Mouse (Mus musculus): ENCODE results near the gene Ptprf. TPM values are rescaled to one million over a fixed set of nuclear protein-coding genes. Genes with fewer than 3 reads are reported as not detected.
A peak's percentile ranks its signal among the peaks of the same experiment; 100 is the strongest.

Ptprf gene
- 62.9 and 76.1 TPM in 2 replicates for polyA plus RNA-seq (2015; fragmentation: Nextera tagmentation; extraction: Ambion mirVana)

DNA sequence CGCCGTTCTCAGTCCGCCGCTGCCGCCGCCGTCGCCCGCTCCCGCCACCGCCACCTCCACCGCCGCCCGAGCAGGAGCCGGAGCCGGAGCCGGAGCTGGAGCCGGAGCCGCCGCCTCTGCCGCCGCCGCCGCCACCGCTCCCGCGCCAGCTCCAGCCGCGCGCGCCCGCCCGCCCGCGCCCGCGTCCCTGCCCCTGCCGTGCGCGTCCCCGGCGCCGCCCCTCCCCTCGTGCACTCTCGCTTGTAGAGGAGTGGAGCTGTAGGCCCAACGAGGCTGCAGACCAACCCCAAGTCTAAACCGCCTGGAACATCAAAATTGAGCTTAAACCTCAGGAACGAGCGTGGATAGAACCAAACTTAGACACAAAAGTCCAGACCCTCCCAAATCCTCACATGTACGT lies at the start of gene Ptprf:
Gene Ptprf (minus strand): TSS at position 175 of the 400 bp plus-strand sequence.
- Histone ChIP-seq H3K9ac (peak within 1 kb of the TSS; percentile 98), H3K9me3 (replicated peaks) (no peaks in the 10 kb centered on the region), H3K36me3 (ENCODE audit: poor library complexity, severe bottlenecking) (peaks cover 18% of the 10 kb centered on the region), H3K4me3 (peak within 1 kb of the TSS; percentile 86), H3K27me3 (no peaks in the 10 kb centered on the region), H3K4me2 (peak within 1 kb of the TSS; percentile 89), H3K27ac (peak within 1 kb of the TSS; percentile 81), H3K4me1 (peaks cover 43% of the 10 kb centered on the region)
- WGBS: 2% methylated on average over 31 of the region's 50 CpGs
- ATAC-seq: peak; percentile 67

DNA sequence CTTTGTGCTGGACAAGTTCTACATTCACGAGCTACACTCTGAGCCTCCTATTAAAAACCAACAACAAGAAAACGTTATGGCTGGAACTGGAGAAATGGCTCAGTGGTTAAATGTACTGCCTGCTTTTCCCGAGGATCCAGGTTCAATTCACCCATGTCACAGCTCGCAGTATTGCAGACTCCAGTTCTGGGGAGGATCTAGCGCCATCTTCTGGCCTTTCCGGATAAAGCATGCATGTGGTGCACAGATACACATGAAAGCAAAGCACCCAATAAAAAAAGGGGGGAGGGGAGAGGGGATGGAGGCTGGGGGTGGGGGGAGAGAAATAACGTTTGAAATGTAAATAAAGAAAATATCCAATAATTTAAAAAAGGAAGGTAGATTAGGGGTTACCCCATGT lies 45.5 kb upstream of the Ptprf start:
- H3K4me2 ChIP-seq: no peak overlapping the region
- no peaks in the 10 kb centered on the region for H3K4me1 ChIP-seq
- no peaks in the 10 kb centered on the region for H3K27me3 ChIP-seq
- no peaks in the 10 kb centered on the region for H3K9me3 ChIP-seq (replicated peaks)
- no peaks in the 10 kb centered on the region for H3K36me3 ChIP-seq (ENCODE audit: poor library complexity, severe bottlenecking)
- H3K9ac ChIP-seq: no peak overlapping the region
- no peak overlapping the region for H3K27ac ChIP-seq
- WGBS: 17% methylated on average over 7 of the region's 7 CpGs
- no peak overlapping the region for H3K4me3 ChIP-seq
- ATAC-seq: no peak

- Histone ChIP-seq H3K4me1 (no peaks in the 10 kb centered on the region), H3K27me3 (no peaks in the 10 kb centered on the region), H3K9ac (no peak overlapping the region), H3K4me2 (no peak overlapping the region), H3K4me3 (no peak overlapping the region), H3K36me3 (ENCODE audit: poor library complexity, severe bottlenecking) (no peaks in the 10 kb centered on the region), H3K9me3 (replicated peaks) (no peaks in the 10 kb centered on the region), H3K27ac (no peak overlapping the region)
- no peak for ATAC-seq
- WGBS: 81% methylated on average over 4 of the region's 4 CpGs
Measured at GRCm38 (mm10) chr4:118335991-118336390, 44.8 kb upstream of the Ptprf start.

GRCm38 (mm10) chr4:118331777-118332176 lies 40.6 kb upstream of the Ptprf start:
- H3K36me3 ChIP-seq (ENCODE audit: poor library complexity, severe bottlenecking): no peaks in the 10 kb centered on the region
- 71% methylated on average over 4 of the region's 4 CpGs for WGBS

DNA sequence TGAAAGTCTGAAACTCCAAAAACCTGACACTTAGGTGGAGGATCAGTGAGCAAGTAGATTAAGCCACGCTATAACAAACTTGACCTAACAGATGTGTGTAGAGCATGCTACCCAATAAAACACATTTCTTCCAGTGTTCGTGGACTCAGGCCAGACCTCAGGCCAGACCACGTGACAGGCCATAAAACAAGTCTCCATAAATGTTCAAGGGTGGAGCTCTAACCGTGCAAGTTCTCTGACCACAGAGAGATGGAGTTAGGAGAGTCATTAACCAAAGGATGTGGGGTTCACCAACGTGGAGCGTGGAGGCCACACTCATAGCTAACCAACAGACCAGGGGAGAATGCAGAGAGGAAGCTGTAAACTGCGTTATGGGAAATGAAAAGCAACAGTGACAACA lies 35.3 kb upstream of the Ptprf start:
- no peak for ATAC-seq
- H3K9me3 ChIP-seq (replicated peaks): 0 out of 2 replicates have a peak, but pooled peaks cover 3% of the 10 kb centered on the region
- H3K36me3 ChIP-seq (ENCODE audit: poor library complexity, severe bottlenecking): no peaks in the 10 kb centered on the region
- WGBS: 86% methylated on average over 7 of the region's 7 CpGs
- H3K27me3 ChIP-seq: no peaks in the 10 kb centered on the region
- no peak overlapping the region for H3K9ac ChIP-seq
- H3K4me2 ChIP-seq: no peak overlapping the region
- no peak overlapping the region for H3K4me3 ChIP-seq
- H3K4me1 ChIP-seq: no peaks in the 10 kb centered on the region
- H3K27ac ChIP-seq: no peak overlapping the region

More at GRCm38 (mm10) chr4:118331777-118332176, 40.6 kb upstream of the Ptprf start:
- ATAC-seq: no peak
- no peak overlapping the region for H3K9ac ChIP-seq
- H3K4me1 ChIP-seq: no peaks in the 10 kb centered on the region
- H3K27me3 ChIP-seq: no peaks in the 10 kb centered on the region
- no peaks in the 10 kb centered on the region for H3K9me3 ChIP-seq (replicated peaks)
- H3K4me2 ChIP-seq: no peak overlapping the region
- H3K27ac ChIP-seq: no peak overlapping the region
- H3K4me3 ChIP-seq: no peak overlapping the region

- Histone ChIP-seq H3K4me3 (no peak overlapping the region), H3K9ac (no peak overlapping the region), H3K4me1 (peaks cover 3% of the 10 kb centered on the region; the same call in 1 of the 2 replicates), H3K36me3 (ENCODE audit: poor library complexity, severe bottlenecking) (no peaks in the 10 kb centered on the region), H3K4me2 (no peak overlapping the region), H3K27ac (no peak overlapping the region), H3K9me3 (replicated peaks) (0 out of 2 replicates have a peak, but pooled peaks cover 3% of the 10 kb centered on the region), H3K27me3 (no peaks in the 10 kb centered on the region)
- WGBS: 72% methylated on average over 2 of the region's 2 CpGs
- ATAC-seq: no peak
Measured at GRCm38 (mm10) chr4:118320636-118321035, 29.4 kb upstream of the Ptprf start.

- Histone ChIP-seq H3K4me2 (no peak overlapping the region; the same call in 1 of the 2 replicates), H3K36me3 (ENCODE audit: poor library complexity, severe bottlenecking) (no peaks in the 10 kb centered on the region), H3K27ac (no peak overlapping the region), H3K9me3 (replicated peaks) (0 out of 2 replicates have a peak, but pooled peaks cover 3% of the 10 kb centered on the region), H3K9ac (no peak overlapping the region), H3K4me1 (peaks cover 3% of the 10 kb centered on the region; the same call in 1 of the 2 replicates), H3K4me3 (no peak overlapping the region), H3K27me3 (no peaks in the 10 kb centered on the region)
- WGBS: 45% methylated on average over 8 of the region's 8 CpGs
- ATAC-seq: no peak
Measured at GRCm38 (mm10) chr4:118319706-118320344, 28.6 kb upstream of the Ptprf start.

DNA sequence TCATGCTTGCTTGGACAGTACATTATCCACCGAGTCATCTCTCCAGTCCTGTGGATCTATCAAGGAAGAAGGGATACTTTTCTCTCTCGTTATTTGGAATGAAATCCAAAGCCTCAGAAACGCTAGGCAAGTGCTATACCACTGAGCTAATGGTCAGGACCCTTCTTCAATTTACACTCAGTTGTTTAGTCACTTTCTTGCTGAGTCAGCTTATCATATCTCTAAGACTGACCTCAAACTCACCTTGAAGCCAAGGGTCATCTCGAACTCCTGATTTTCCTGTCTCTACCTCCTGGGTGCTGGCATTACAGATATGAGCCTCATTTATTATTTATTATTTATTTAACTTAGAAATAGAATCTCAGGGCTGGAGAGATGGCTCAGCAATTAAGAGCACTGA lies 25.5 kb upstream of the Ptprf start:
- WGBS: 83% methylated on average over 4 of the region's 4 CpGs
- Histone ChIP-seq H3K27me3 (0 out of 2 replicates have a peak, but pooled peaks cover 3% of the 10 kb centered on the region), H3K4me2 (no peak overlapping the region), H3K27ac (no peak overlapping the region), H3K4me1 (peaks cover 3% of the 10 kb centered on the region; the same call in 1 of the 2 replicates), H3K9ac (no peak overlapping the region), H3K36me3 (ENCODE audit: poor library complexity, severe bottlenecking) (no peaks in the 10 kb centered on the region), H3K4me3 (no peak overlapping the region), H3K9me3 (replicated peaks) (no peaks in the 10 kb centered on the region)
- ATAC-seq: no peak

- Histone ChIP-seq H3K27ac (no peak overlapping the region), H3K4me2 (no peak overlapping the region), H3K27me3 (0 out of 2 replicates have a peak, but pooled peaks cover 3% of the 10 kb centered on the region), H3K9ac (no peak overlapping the region), H3K4me1 (peaks cover 3% of the 10 kb centered on the region; the same call in 1 of the 2 replicates), H3K9me3 (replicated peaks) (no peaks in the 10 kb centered on the region), H3K4me3 (no peak overlapping the region), H3K36me3 (ENCODE audit: poor library complexity, severe bottlenecking) (no peaks in the 10 kb centered on the region)
- no peak for ATAC-seq
- WGBS: 60% methylated on average over 8 of the region's 8 CpGs
Measured at GRCm38 (mm10) chr4:118315286-118315685, 24.1 kb upstream of the Ptprf start.

DNA sequence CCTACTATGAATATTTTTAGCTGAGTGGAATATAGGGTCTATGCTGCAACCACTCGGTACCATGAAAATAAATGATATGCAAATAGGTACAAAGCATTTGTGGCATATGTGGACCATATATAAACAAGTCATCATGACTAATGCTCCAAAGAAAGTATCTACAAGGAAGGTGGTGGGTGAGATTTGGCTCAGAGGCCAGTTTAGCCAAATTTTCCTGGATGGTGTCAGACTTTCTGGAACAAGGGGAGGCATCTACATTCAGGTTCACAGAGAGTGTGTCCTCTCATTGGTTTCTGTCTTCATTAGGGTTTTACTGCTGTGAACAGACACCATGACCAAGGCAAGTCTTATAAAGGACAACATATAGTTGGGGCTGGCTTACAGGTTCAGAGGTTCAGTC lies 19.3 kb upstream of the Ptprf start:
- WGBS: 97% methylated on average over 1 of the region's 1 CpGs
- no peak for ATAC-seq
- no peaks in the 10 kb centered on the region for H3K4me1 ChIP-seq
- H3K4me3 ChIP-seq: no peak overlapping the region
- H3K36me3 ChIP-seq (ENCODE audit: poor library complexity, severe bottlenecking): no peaks in the 10 kb centered on the region
- H3K9me3 ChIP-seq (replicated peaks): no peaks in the 10 kb centered on the region
- H3K4me2 ChIP-seq: no peak overlapping the region
- H3K9ac ChIP-seq: no peak overlapping the region
- no peak overlapping the region for H3K27ac ChIP-seq
- H3K27me3 ChIP-seq: 0 out of 2 replicates have a peak, but pooled peaks cover 3% of the 10 kb centered on the region

GRCm38 (mm10) chr4:118307533-118308263 lies 16.5 kb upstream of the Ptprf start:
- WGBS: 92% methylated on average over 13 of the region's 13 CpGs
- H3K9ac ChIP-seq: no peak overlapping the region
- no peak overlapping the region for H3K27ac ChIP-seq
- no peaks in the 10 kb centered on the region for H3K4me1 ChIP-seq
- no peak overlapping the region for H3K4me2 ChIP-seq
- no peak for ATAC-seq
- no peaks in the 10 kb centered on the region for H3K36me3 ChIP-seq (ENCODE audit: poor library complexity, severe bottlenecking)
- no peak overlapping the region for H3K4me3 ChIP-seq
- 0 out of 2 replicates have a peak, but pooled peaks cover 3% of the 10 kb centered on the region for H3K27me3 ChIP-seq
- no peaks in the 10 kb centered on the region for H3K9me3 ChIP-seq (replicated peaks)

GRCm38 (mm10) chr4:118306113-118306696 lies 15.0 kb upstream of the Ptprf start:
- Histone ChIP-seq H3K27ac (no peak overlapping the region), H3K36me3 (ENCODE audit: poor library complexity, severe bottlenecking) (no peaks in the 10 kb centered on the region), H3K27me3 (no peaks in the 10 kb centered on the region), H3K9me3 (replicated peaks) (no peaks in the 10 kb centered on the region), H3K4me3 (no peak overlapping the region), H3K9ac (no peak overlapping the region), H3K4me2 (no peak overlapping the region), H3K4me1 (no peaks in the 10 kb centered on the region)
- ATAC-seq: no peak
- WGBS: 87% methylated on average over 21 of the region's 21 CpGs

Measured in forebrain, embryonic 13.5 days (tissue).